Mouse (Mus musculus): ENCODE measurements around the gene Smoc1.

Smoc1 gene

DNA sequence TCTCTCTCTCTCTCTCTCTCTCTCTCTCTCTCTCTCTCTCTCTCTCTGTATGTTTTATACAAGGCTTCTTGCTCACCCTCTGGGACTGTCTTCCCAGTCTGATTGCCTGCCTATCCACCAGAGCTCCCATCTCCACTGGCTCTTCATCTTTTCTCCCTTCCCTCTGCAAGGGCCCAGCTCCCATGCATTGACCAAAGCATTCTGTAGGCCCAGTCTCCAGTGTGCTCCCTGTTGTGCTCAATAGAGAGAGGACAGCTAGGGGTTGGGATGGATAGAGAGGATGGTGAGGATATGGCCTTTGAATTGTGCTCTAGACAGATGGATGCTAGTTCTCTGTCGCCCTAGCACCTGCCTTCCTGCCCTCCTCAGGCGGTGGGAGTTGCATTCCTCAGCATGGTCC is 196.7 kb downstream of the Smoc1 start:
- DNase-seq (ENCODE audit: low read depth, low spot score), result no peak

DNA sequence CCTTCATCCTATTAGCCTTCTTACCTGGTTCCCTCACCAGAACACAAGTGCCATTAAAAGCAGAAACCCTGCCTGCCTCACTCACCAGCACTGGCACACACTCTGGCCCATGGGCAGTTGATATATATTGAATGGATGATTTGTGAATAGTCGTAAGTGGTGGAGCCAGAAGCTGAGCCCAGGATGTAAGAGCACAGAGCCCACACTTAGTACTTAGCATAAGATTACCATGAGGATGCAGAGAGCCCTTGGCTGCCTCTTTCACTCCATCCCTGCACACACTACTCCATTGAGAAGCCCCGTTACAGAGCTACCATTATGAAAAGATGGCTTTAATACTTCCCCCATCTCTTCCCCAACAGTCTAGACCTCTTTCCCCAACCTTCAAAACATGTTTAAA is 198.2 kb downstream of the Smoc1 start:
- DNase-seq (ENCODE audit: low read depth, low spot score), result no peak

DNA sequence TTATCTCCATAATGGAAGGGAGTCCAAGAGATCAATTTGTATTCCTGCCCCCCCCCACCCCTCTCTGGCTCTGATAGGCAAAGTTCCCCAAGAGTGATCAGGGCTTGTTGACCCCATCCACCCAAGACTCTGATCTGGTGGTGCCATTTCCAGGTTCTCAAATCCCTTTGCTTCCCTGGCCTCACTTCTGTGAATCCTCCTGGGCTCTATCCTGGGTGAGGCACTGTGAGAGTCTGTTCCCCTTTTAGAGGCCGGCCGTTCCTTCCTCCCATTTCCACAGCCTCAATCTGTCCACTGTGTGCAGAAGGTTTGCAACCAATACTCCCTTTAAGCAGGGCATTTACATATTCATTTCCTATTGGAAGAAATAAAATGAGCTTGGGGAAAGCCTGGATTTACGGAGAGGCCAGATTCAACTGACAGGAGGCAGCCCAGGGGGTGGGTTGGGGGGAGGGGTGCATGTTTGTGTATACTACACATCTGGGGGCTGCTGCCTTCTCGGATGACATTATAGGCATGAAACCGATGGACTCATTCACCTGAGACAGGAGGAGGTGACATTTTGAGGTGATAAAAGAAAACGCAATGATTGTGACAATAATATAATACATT is 199.5 kb downstream of the Smoc1 start:
- DNase-seq (ENCODE audit: low read depth, low spot score), result no peak

DNA sequence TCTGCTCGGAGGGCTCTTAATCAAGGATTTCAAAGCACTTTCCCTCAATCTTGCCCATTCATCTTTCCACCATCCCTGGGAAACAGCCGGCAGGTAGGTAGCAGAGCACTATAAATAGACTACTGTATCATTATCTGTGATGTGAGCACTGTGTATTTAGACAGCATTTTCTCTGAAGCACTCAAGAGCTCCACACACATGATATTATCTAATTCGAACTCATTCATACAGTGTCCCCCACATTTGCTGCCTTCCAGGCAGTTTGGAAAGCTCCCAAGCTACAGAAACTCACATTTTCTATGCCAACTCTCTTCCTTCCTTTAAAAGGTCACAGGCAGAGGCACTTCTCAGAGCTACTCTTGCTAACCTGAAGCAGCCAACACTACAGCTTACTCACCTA is 200.0 kb downstream of the Smoc1 start:
- no peak for DNase-seq (ENCODE audit: low read depth, low spot score)

DNA sequence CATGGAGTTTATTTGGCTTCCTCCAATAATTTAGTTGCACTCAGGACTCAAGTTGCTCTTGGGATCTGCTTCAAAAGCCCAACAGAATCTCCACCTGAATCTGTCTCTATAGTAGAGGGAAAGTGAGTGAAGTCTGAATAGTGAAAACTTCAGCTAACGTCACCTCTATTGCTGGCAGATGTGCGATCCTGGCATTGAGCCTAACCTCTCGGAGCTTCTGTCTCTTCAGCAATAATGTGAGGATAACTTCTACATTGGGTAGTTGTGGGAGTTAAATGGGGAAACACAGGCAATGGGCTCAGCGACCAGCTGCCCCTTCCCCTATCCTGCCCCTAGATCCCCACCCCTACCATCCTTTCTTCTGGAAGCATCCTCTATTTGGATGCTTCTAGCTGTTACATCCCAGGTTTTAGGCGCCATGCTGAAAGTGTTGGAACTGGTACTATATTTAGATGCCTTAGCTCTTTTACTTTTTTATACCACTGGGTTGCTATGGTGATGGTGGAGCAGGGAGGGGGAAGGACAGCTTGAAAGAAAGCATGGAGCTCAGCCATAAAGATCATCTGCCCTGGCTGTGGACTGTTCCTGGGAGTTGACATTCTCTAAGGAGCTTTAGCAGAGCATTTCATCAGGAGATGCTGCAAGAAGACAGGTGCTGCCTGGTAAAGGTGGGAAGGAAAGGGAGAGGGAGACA is 201.3 kb downstream of the Smoc1 start:
- DNase-seq (ENCODE audit: low read depth, low spot score), result no peak

DNA sequence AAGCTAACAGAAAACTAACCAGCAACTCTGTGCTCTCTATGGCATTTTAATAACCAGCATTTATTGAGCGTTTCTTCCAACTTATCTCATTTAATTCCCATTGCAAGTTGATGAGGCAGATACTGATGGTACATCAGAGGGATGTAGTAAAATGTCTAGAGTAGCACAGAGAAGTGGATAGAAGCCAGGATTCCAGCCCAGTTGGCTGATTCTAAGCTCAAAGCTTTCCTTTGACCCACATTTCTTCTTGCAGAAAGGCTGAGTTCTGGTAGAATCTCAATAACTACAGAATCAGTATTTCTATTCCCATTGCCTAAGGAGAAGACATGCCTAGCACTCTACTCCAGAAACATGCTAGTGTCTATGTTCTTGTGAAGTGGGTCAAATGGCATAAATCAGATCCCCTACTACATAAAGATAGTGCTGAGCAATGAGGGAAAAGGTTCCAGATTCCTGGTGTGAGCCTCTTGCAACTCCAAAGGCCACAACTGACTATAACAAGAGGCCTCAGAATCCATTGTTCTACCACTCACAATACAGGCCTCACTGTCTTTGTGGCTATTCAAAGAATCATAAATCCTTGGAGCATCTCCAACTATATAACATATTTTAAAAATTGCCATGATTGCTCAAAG is 207.3 kb downstream of the Smoc1 start:
- DNase-seq (ENCODE audit: low read depth, low spot score), result no peak

DNA sequence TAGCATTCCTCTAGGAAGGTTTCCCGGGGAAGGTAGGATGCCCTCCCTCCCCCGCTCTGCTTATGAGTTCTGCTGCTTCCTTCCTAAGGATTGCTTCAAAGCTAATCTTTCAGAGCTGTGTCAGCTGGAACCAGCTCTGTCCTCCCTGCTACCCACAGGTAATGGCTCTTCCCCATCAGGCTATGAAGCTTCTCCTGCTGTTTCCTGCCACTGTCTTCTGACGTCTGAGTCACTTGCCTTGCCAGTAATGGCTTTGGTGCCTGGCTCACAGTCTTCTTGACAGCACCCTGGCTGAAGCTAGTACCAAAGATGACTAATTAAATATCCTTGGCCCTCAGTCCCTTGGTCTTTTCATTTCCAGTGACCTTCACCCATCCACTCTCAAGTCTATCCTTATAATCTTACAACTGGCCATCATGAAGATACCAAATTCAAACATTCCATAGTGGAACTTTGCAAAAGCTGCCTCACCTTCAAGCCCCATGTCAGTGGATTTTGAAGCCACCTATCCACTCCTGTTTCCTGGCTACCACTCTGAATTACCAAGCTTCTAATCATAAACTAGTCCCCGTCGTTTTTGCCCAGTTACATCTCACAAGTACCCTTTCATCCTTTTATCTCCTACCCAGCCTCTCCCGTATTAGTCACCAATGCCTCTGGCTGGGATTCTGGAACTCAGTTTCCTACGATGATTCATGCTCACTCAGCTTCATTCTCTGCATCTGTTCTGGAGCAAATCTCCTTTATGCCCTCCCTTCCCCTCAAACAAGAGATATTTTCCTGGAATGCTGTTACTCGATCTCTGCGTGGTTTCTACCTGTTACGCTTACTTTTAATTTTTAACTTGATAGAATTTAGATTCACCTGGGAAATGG is 209.1 kb downstream of the Smoc1 start:
- no peak for DNase-seq (ENCODE audit: low read depth, low spot score)

All from ZHBTc4 (cell line).